ENCODE assay signal across 25 mouse cellular contexts in genomic region chr10:70254666-70255065, GRCm38 (mm10). TPM values are rescaled to one million over a fixed set of nuclear protein-coding genes. Genes with fewer than 3 reads are reported as not detected.
DNase-seq lines count a peak whose midpoint lies in the region; TF ChIP-seq lines count a peak whose summit lies in the region.
"Had no signal": no experiment of that assay in that cellular context is flagged by ENCODE, and none has a peak within 500 bp of the region (broad histone marks: within the 10 kb centered on the region; RNA-seq: fewer than 3 reads in every experiment).

No protein-coding gene starts in this region.

- no peak overlapping the region for H3K4me3 ChIP-seq in gastrocnemius, adult 2 months
- H3K4me3 ChIP-seq in left cerebral cortex, adult 2 months = no peak overlapping the region
- H3K4me3 ChIP-seq: embryonic facial prominence, embryonic 15.5 days; erythroblast, embryonic 14.5 days; forebrain, embryonic 10.5 days; heart, embryonic 10.5 days had no signal

- intact Hi-C loops in gastrocnemius, adult 2 months (cut with DNase I) = no loop called here
- intact Hi-C loops in left cerebral cortex, postnatal 4 days (cut with DNase I) = no loop called here
- intact Hi-C loops in left cerebral cortex, adult 2 months (cut with DNase I) = no loop called here

- no peak for TF ChIP-seq POLR2A in brain, embryonic 14.5 days (IDR thresholded peaks at IDR 0.05; ENCODE audit: borderline replicate concordance, extremely low read depth, insufficient read depth, insufficient read length, poor library complexity, severe bottlenecking)

- H3K27ac ChIP-seq in gastrocnemius, adult 2 months = no peak overlapping the region
- no peak overlapping the region for H3K27ac ChIP-seq in left cerebral cortex, adult 2 months
- H3K27ac ChIP-seq: embryonic facial prominence, embryonic 15.5 days; forebrain, embryonic 10.5 days; heart, embryonic 10.5 days; hindbrain, embryonic 14.5 days had no signal

- no peak for TF ChIP-seq CTCF in gastrocnemius, adult 2 months (IDR thresholded peaks at IDR 0.05)
- no peak for TF ChIP-seq CTCF in left cerebral cortex, adult 2 months (IDR thresholded peaks at IDR 0.05)
- TF ChIP-seq CTCF in brain, embryonic 14.5 days (IDR thresholded peaks at IDR 0.05; ENCODE audit: borderline replicate concordance, extremely low read depth, insufficient read depth, insufficient read length) = no peak

- peak; percentile 12 for DNase-seq in cerebellum, adult 9-11 months
- no peak for DNase-seq in cerebellum, adult 9-10 months
- DNase-seq in gastrocnemius, adult 2 months = peak; percentile 34
- DNase-seq in gastrocnemius, postnatal 25 days = no peak
- DNase-seq in left cerebral cortex, postnatal 4 days = peak; percentile 14
- DNase-seq in left cerebral cortex, adult 2 months (ENCODE audit: extremely low spot score in 1 of 2, low spot score in 2 of 2) = no peak
- DNase-seq in brain, embryonic 14.5 days (ENCODE audit: low read depth) = peak; percentile 15
- DNase-seq: adrenal gland, adult 8-10 months; adrenal gland, postnatal 36 days; B cell, adult 2 months; cerebellum, adult 11 months; embryo, embryonic 11 days; heart, adult 18-20 months; heart, postnatal 10 days; kidney, adult 2 months had no signal

RNA-seq across cellular contexts. Expression of gene Slc16a9, which starts 9.8 kb away (rescaled TPM):
- total RNA-seq in gastrocnemius, adult 2 months (2021) = 1 to 10 TPM; 5.0 to 9.6 TPM
- total RNA-seq in gastrocnemius, postnatal 25 days (2021) = 1 to 10 TPM; 2.8 to 8.5 TPM
- 1 to 10 TPM; 3.7 to 4.7 TPM for total RNA-seq in left cerebral cortex, postnatal 4 days (2021)
- 1 to 10 TPM; 1.2 to 2.7 TPM for total RNA-seq in left cerebral cortex, adult 2 months (2021)
- polyA plus RNA-seq in brain, embryonic 14.5 days (2012; rRNA removed) = 1.4 and 2.4 TPM in 2 replicates
- polyA plus RNA-seq: CD4-positive, CD25-positive, alpha-beta regulatory T cell, adult 4 months; erythroblast, embryonic 14.5 days; G1E had no signal

RNA-seq across cellular contexts. Expression of gene Mrln, which starts 50.2 kb away (rescaled TPM):
- total RNA-seq in gastrocnemius, adult 2 months (2021) = 100 to 1,000 TPM; 201 to 276 TPM
- total RNA-seq in gastrocnemius, postnatal 25 days (2021) = 100 to 1,000 TPM; 128 to 177 TPM
- total RNA-seq in left cerebral cortex, postnatal 4 days (2021) = 1 to 10 TPM in 1 of 2 experiments, not detected in 1; 1.1 TPM
- total RNA-seq in left cerebral cortex, adult 2 months (2021) = not detected
- polyA plus RNA-seq in brain, embryonic 14.5 days (2012; rRNA removed) = 0.82 and 1.2 TPM in 2 replicates
- total RNA-seq: adrenal gland, postnatal 36 days; common myeloid progenitor, adult 5-6 weeks; hematopoietic stem cell, adult 5-6 weeks had no signal
- polyA plus RNA-seq: CD4-positive, CD25-positive, alpha-beta regulatory T cell, adult 4 months; erythroblast, embryonic 14.5 days; forebrain, embryonic 14.5 days; G1E had no signal

Comparison
In these comparisons a context has a peak if more than half of its experiments do, and no peak if none do; other contexts are left out.
1. DNase-seq: peak in cerebellum, adult 9-11 months (single experiment), gastrocnemius, adult 2 months (single experiment), left cerebral cortex, postnatal 4 days (single experiment) and brain, embryonic 14.5 days (single experiment); none in cerebellum, adult 9-10 months (single experiment), gastrocnemius, postnatal 25 days (single experiment) and left cerebral cortex, adult 2 months (0 of 2).
2. RNA of gene Mrln, which starts 50.2 kb away (total RNA-seq): 201 to 276 TPM in gastrocnemius, adult 2 months and 128 to 177 TPM in gastrocnemius, postnatal 25 days; 1.1 TPM in left cerebral cortex, postnatal 4 days and not detected in left cerebral cortex, adult 2 months; every median in the first group is over 10 times any median in the second.